Mouse (Mus musculus): ENCODE results near the gene Timm13. TPM values are rescaled to one million over a fixed set of nuclear protein-coding genes. Genes with fewer than 3 reads are reported as not detected.

Gene Timm13
- total RNA-seq, 2 experiments from 2014 or later = 100 to 150 TPM

GRCm38 (mm10) chr10:80933421-80933979 is 32.7 kb upstream of the Timm13 start:
- peak; percentile 20; the same call in 1 of the 2 replicates for ATAC-seq (replicated peaks; ENCODE audit: poor library complexity)

GRCm38 (mm10) chr10:80932700-80933420 is 32.1 kb upstream of the Timm13 start:
- no peak for ATAC-seq (replicated peaks; ENCODE audit: poor library complexity)

GRCm38 (mm10) chr10:80932206-80932605 is 31.4 kb upstream of the Timm13 start:
- no peak for ATAC-seq (replicated peaks; ENCODE audit: poor library complexity)

- no peak for ATAC-seq (replicated peaks; ENCODE audit: poor library complexity)
Observed at GRCm38 (mm10) chr10:80931695-80932094, 30.9 kb upstream of the Timm13 start.

GRCm38 (mm10) chr10:80931153-80931671 is 30.4 kb upstream of the Timm13 start:
- no peak for ATAC-seq (replicated peaks; ENCODE audit: poor library complexity)

GRCm38 (mm10) chr10:80930361-80931152 is 29.8 kb upstream of the Timm13 start:
- ATAC-seq (replicated peaks; ENCODE audit: poor library complexity) = peak; percentile 5; the same call in 1 of the 2 replicates

- peak; percentile 84 for ATAC-seq (replicated peaks; ENCODE audit: poor library complexity)
Observed at GRCm38 (mm10) chr10:80929299-80930226, 28.8 kb upstream of the Timm13 start, which contains the start of gene Gadd45b. Gene Gadd45b (plus strand): TSS chr10:80930073.

GRCm38 (mm10) chr10:80928586-80929298 is 28.0 kb upstream of the Timm13 start:
- peak; percentile 67 for ATAC-seq (replicated peaks; ENCODE audit: poor library complexity)

GRCm38 (mm10) chr10:80925472-80925871 is 24.7 kb upstream of the Timm13 start:
- no peak for ATAC-seq (replicated peaks; ENCODE audit: poor library complexity)

GRCm38 (mm10) chr10:80921923-80922322 is 21.2 kb upstream of the Timm13 start:
- ATAC-seq (replicated peaks; ENCODE audit: poor library complexity) = peak; percentile 60

- peak; percentile 52 for ATAC-seq (replicated peaks; ENCODE audit: poor library complexity)
Observed at GRCm38 (mm10) chr10:80917779-80918434, 17.1 kb upstream of the Timm13 start, which contains the start of gene Lmnb2. Gene Lmnb2 (minus strand): TSS chr10:80918245.

GRCm38 (mm10) chr10:80917336-80917778 is 16.6 kb upstream of the Timm13 start:
- ATAC-seq (replicated peaks; ENCODE audit: poor library complexity) = no peak

GRCm38 (mm10) chr10:80915736-80916135 is 15.0 kb upstream of the Timm13 start:
- ATAC-seq (replicated peaks; ENCODE audit: poor library complexity) = no peak

- 0 out of 2 replicates have a peak, but pooled peaks have one; percentile 27 for ATAC-seq (replicated peaks; ENCODE audit: poor library complexity)
Observed at GRCm38 (mm10) chr10:80915260-80915659, 14.5 kb upstream of the Timm13 start.

GRCm38 (mm10) chr10:80914253-80914656 is 13.5 kb upstream of the Timm13 start:
- peak; percentile 58 for ATAC-seq (replicated peaks; ENCODE audit: poor library complexity)

- ATAC-seq (replicated peaks; ENCODE audit: poor library complexity) = no peak
Observed at GRCm38 (mm10) chr10:80913364-80914011, 12.7 kb upstream of the Timm13 start.

- no peak for ATAC-seq (replicated peaks; ENCODE audit: poor library complexity)
Observed at GRCm38 (mm10) chr10:80911891-80912290, 11.1 kb upstream of the Timm13 start.

- no peak for ATAC-seq (replicated peaks; ENCODE audit: poor library complexity)
Observed at GRCm38 (mm10) chr10:80911354-80911753, 10.6 kb upstream of the Timm13 start.

Data from megakaryocyte progenitor cell, adult 5-6 weeks (primary cell).